Comparison of ENCODE assay signal across 7 mouse cellular contexts in genomic region chr14:57407039-57407987, GRCm38 (mm10). TPM values are rescaled to one million over a fixed set of nuclear protein-coding genes. Genes with fewer than 3 reads are reported as not detected.
DNase-seq lines count a peak whose midpoint lies in the region; ATAC-seq and TF ChIP-seq lines count a peak whose summit lies in the region.

No protein-coding gene starts in this region.

- WGBS in forebrain, embryonic 11.5 days: 5% methylated on average over 12 of the region's 12 CpGs
- 8% methylated on average over 12 of the region's 12 CpGs for WGBS in limb, embryonic 10.5 days
- 4% methylated on average over 12 of the region's 12 CpGs for WGBS in midbrain, embryonic 11.5 days

- H3K9me3 ChIP-seq in E14TG2a.4 (ENCODE audit: low read length): no peaks in the 10 kb centered on the region
- H3K9me3 ChIP-seq in forebrain, embryonic 11.5 days (ENCODE audit: control insufficient read depth, low read length): no peaks in the 10 kb centered on the region
- H3K9me3 ChIP-seq in limb, embryonic 10.5 days (replicated peaks): no peaks in the 10 kb centered on the region
- no peaks in the 10 kb centered on the region for H3K9me3 ChIP-seq in midbrain, embryonic 11.5 days (ENCODE audit: control insufficient read depth, low read length)

- H3K4me1 ChIP-seq in E14TG2a.4 (replicated peaks; ENCODE audit: low read depth, low read length): peaks cover 12% of the 10 kb centered on the region
- H3K4me1 ChIP-seq in forebrain, embryonic 11.5 days (replicated peaks; ENCODE audit: control insufficient read depth, insufficient read depth, low read length): 0 out of 2 replicates have a peak, but pooled peaks cover 3% of the 10 kb centered on the region
- peaks cover 13% of the 10 kb centered on the region for H3K4me1 ChIP-seq in limb, embryonic 10.5 days
- peaks cover 3% of the 10 kb centered on the region; the same call in 1 of the 2 replicates for H3K4me1 ChIP-seq in midbrain, embryonic 11.5 days (ENCODE audit: control insufficient read depth, insufficient read depth, low read length)

- ATAC-seq in Patski: no peak
- peak; percentile 71; the same call in 1 of the 2 replicates for ATAC-seq in forebrain, embryonic 11.5 days (replicated peaks; ENCODE audit: low FRiP score)
- ATAC-seq in hematopoietic stem cell, adult 5-6 weeks (replicated peaks in 1 of 2; ENCODE audit: insufficient read depth in 1 of 2, low FRiP score in 2 of 2, low TSS enrichment in 1 of 2, low read depth in 1 of 2, poor library complexity in 2 of 2, severe bottlenecking in 2 of 2): peak; percentile 45 to 53; a peak in 2 of 4 replicates
- peak; percentile 85 for ATAC-seq in midbrain, embryonic 11.5 days (ENCODE audit: low FRiP score)

- H3K27ac ChIP-seq in forebrain, embryonic 11.5 days (ENCODE audit: low read depth, low read length): no peak overlapping the region
- peak overlapping the region; percentile 48 for H3K27ac ChIP-seq in limb, embryonic 10.5 days
- no peak overlapping the region for H3K27ac ChIP-seq in midbrain, embryonic 11.5 days (ENCODE audit: low read depth, low read length)

- H3K27me3 ChIP-seq in E14TG2a.4 (ENCODE audit: insufficient read depth, low read length) (no peaks in the 10 kb centered on the region), Patski (no peaks in the 10 kb centered on the region)
- no peaks in the 10 kb centered on the region for H3K27me3 ChIP-seq in forebrain, embryonic 11.5 days (ENCODE audit: control insufficient read depth, insufficient read depth, low read length)
- H3K27me3 ChIP-seq in limb, embryonic 10.5 days (ENCODE audit: low read depth, poor library complexity, severe bottlenecking): no peaks in the 10 kb centered on the region
- H3K27me3 ChIP-seq in midbrain, embryonic 11.5 days (ENCODE audit: control insufficient read depth, insufficient read depth, low read length): no peaks in the 10 kb centered on the region

- no peak overlapping the region for H3K9ac ChIP-seq in forebrain, embryonic 11.5 days (ENCODE audit: low read length)
- peak overlapping the region; percentile 11; the same call in 1 of the 2 replicates for H3K9ac ChIP-seq in midbrain, embryonic 11.5 days (ENCODE audit: low read length)

- TF ChIP-seq CTCF in E14TG2a.4 (conservative IDR thresholded peaks at IDR 0.05; ENCODE audit: low read length): peak; percentile 48
- TF ChIP-seq CTCF in Patski (IDR thresholded peaks at IDR 0.05): peak; percentile 40

- no peaks in the 10 kb centered on the region for H3K36me3 ChIP-seq in E14TG2a.4 (ENCODE audit: insufficient read depth, low read length)
- no peaks in the 10 kb centered on the region for H3K36me3 ChIP-seq in forebrain, embryonic 11.5 days (ENCODE audit: control insufficient read depth, insufficient read depth, low read length)
- H3K36me3 ChIP-seq in limb, embryonic 10.5 days: no peaks in the 10 kb centered on the region
- no peaks in the 10 kb centered on the region for H3K36me3 ChIP-seq in midbrain, embryonic 11.5 days (ENCODE audit: control insufficient read depth, insufficient read depth, low read length)

- POLR2A ChIA-PET in Patski (lab: Charles Lee): no interaction called here

- H3K4me3 ChIP-seq in E14TG2a.4 (replicated peaks; ENCODE audit: low read length): peak overlapping the region; percentile 41; the same call in 1 of the 2 replicates
- no peak overlapping the region for H3K4me3 ChIP-seq in forebrain, embryonic 11.5 days (ENCODE audit: low read depth, low read length)
- peak overlapping the region; percentile 24 for H3K4me3 ChIP-seq in limb, embryonic 10.5 days
- peak overlapping the region; percentile 2; the same call in 1 of the 2 replicates for H3K4me3 ChIP-seq in midbrain, embryonic 11.5 days (ENCODE audit: low read depth, low read length)

- peak overlapping the region; percentile 32 for H3K4me2 ChIP-seq in forebrain, embryonic 11.5 days (ENCODE audit: low read depth, low read length, severe bottlenecking)
- peak overlapping the region; percentile 28 for H3K4me2 ChIP-seq in midbrain, embryonic 11.5 days

- in situ Hi-C loops in Patski (cut with MboI; ENCODE audit: low pct_unique_long_range_greater_than_20kb): loop anchor here (5.0 to 25.0 kb wide), 2 partner anchors 35 to 445 kb away; no protein-coding TSS in a partner anchor

- DNase-seq in Patski (ENCODE audit: low read depth, low spot score): no peak
- DNase-seq in forebrain, embryonic 11.5 days (ENCODE audit: low spot score): peak; percentile 74
- DNase-seq in limb, embryonic 10.5 days (ENCODE audit: low spot score): peak; percentile 57
- DNase-seq in midbrain, embryonic 11.5 days (ENCODE audit: low spot score, missing footprints): peak; percentile 95
- DNase-seq in testis, postnatal 10 days (ENCODE audit: low spot score): peak; percentile 73

- CTCF ChIA-PET in Patski (lab: Charles Lee): no interaction called here

RNA-seq across cellular contexts. Expression of gene Cryl1, which starts 9.0 kb away (rescaled TPM):
- polyA plus RNA-seq in Patski (2021): 5.9 TPM
- polyA plus RNA-seq in forebrain, embryonic 11.5 days (2014; fragmentation: Nextera tagmentation; extraction: Ambion mirVana): 7.4 and 8.2 TPM in 2 replicates
- 17.1 and 25.3 TPM in 2 replicates for total RNA-seq in hematopoietic stem cell, adult 5-6 weeks (2017)
- polyA plus RNA-seq in limb, embryonic 10.5 days (2016; fragmentation: Nextera tagmentation; extraction: Ambion mirVana): 9.3 and 12.7 TPM in 2 replicates
- 8.2 and 9.2 TPM in 2 replicates for polyA plus RNA-seq in midbrain, embryonic 11.5 days (2014; fragmentation: Nextera tagmentation; extraction: Ambion mirVana)

RNA-seq across cellular contexts. Expression of gene Ift88, which starts 16.5 kb away (rescaled TPM):
- 21.4 TPM for polyA plus RNA-seq in Patski (2021)
- polyA plus RNA-seq in forebrain, embryonic 11.5 days (2014; fragmentation: Nextera tagmentation; extraction: Ambion mirVana): 15.5 and 17.4 TPM in 2 replicates
- 14.3 and 15.8 TPM in 2 replicates for total RNA-seq in hematopoietic stem cell, adult 5-6 weeks (2017)
- 8.3 and 11.4 TPM in 2 replicates for polyA plus RNA-seq in limb, embryonic 10.5 days (2016; fragmentation: Nextera tagmentation; extraction: Ambion mirVana)
- polyA plus RNA-seq in midbrain, embryonic 11.5 days (2014; fragmentation: Nextera tagmentation; extraction: Ambion mirVana): 17.2 and 18.1 TPM in 2 replicates
